Mouse (Mus musculus) stomach, postnatal 0 days (tissue): ENCODE measurements around the gene Pkmyt1.

ENCODE experiments used
- CTCF ChIP-seq: IDR thresholded peaks from 2 replicates; pipeline ENCODE4 v1.5.1; 2016; ENCODE audit warnings: antibody characterized with exemption, low read depth, mild to moderate bottlenecking, moderate library complexity
- EP300 ChIP-seq: optimal IDR thresholded peaks from 2 replicates; pipeline ENCODE3; 2016; ENCODE audit warnings: antibody characterized with exemption

DNA sequence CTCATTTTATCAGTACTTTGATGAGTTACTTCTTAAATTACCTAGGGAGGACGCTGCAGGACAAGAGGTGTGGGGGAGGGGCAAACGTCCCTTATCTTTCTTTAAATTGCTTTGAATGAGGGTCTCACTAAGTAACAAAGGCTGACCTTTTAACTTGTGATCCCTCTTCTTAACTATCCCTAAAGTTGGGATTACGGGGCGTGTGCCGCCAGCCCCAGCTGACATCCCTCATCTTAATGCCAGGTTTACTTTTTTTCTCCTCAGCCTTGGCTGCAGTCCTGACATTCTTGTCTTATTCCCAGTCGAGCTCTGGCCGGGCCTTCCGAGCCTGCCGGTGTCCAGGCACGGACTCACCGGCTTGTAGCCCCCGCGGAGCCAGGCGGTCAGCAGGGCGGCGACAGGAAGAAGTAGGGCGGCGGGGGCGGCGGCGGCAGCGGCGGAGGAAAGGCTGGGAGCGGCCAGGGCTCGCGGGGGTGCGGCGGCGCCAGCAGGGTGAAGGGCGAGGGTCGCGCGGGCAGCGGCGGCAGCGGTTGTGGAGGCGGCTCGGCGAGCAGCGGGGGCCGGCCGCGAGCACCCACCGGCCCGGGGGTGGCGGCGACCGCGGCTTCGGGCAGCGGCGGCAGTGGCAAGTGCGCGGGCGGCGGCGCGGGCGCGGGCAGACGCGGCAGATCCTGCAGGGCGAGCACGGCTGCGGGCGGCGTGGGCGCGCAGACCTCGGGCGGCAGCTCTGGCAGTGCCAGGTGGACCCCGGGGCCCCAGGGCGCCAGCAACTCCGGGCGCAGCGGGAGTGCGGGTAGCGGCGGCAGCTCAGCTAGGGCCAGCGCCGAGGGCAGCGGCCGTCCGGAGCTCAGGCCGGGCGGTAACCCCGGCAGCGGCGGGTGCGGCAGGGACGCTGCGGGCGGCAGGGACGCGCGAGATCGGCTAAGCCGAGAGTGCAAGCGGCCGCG lies 26.7 kb upstream of the Pkmyt1 start:
- TF ChIP-seq CTCF = no peak
- no peak for TF ChIP-seq EP300
